Mouse (Mus musculus): ENCODE results near the gene Lhfpl4.
A peak's percentile ranks its signal among the peaks of the same experiment; 100 is the strongest.

Gene Lhfpl4

GRCm38 (mm10) chr6:113194841-113195595 is at the start of gene Lhfpl4:
TSS of gene Lhfpl4 (minus strand) at chr6:113195384.
- DNase-seq: no peak

GRCm38 (mm10) chr6:113242753-113243152 is 47.6 kb upstream of the Lhfpl4 start:
- no peak for DNase-seq

GRCm38 (mm10) chr6:113238442-113238841 is 43.3 kb upstream of the Lhfpl4 start:
- DNase-seq: peak in 1 of 2 experiments; percentile 16

- DNase-seq: peak; percentile 99
These were observed 42.5 kb upstream of the Lhfpl4 start, which contains the start of gene Mtmr14 for GRCm38 (mm10) chr6:113237542-113238270. TSS of gene Mtmr14 (plus strand) at chr6:113237843.

- DNase-seq: no peak
These were observed 40.0 kb upstream of the Lhfpl4 start for GRCm38 (mm10) chr6:113235141-113235540.

- DNase-seq: no peak
These were observed 31.5 kb upstream of the Lhfpl4 start for GRCm38 (mm10) chr6:113226705-113227104.

GRCm38 (mm10) chr6:113225798-113226197 is 30.6 kb upstream of the Lhfpl4 start:
- DNase-seq: peak; percentile 34 to 36

- no peak for DNase-seq
These were observed 21.1 kb upstream of the Lhfpl4 start for GRCm38 (mm10) chr6:113216280-113216679.

GRCm38 (mm10) chr6:113195596-113195992 is 410 bp upstream of the Lhfpl4 start:
- no peak for DNase-seq

- DNase-seq: no peak
These were observed 705 bp downstream of the Lhfpl4 start for GRCm38 (mm10) chr6:113194517-113194840.

GRCm38 (mm10) chr6:113193765-113194460 is 1.3 kb downstream of the Lhfpl4 start:
- DNase-seq: no peak

- DNase-seq: no peak
These were observed 10.2 kb downstream of the Lhfpl4 start for GRCm38 (mm10) chr6:113184866-113185525.

GRCm38 (mm10) chr6:113184163-113184562 is 11.0 kb downstream of the Lhfpl4 start:
- DNase-seq: no peak

GRCm38 (mm10) chr6:113179195-113179733 is 15.9 kb downstream of the Lhfpl4 start:
- DNase-seq: no peak

- no peak for DNase-seq
These were observed 16.6 kb downstream of the Lhfpl4 start for GRCm38 (mm10) chr6:113178286-113179194.

- no peak for DNase-seq
These were observed 18.6 kb downstream of the Lhfpl4 start for GRCm38 (mm10) chr6:113176613-113177012.

GRCm38 (mm10) chr6:113175469-113175868 is 19.7 kb downstream of the Lhfpl4 start:
- no peak for DNase-seq

GRCm38 (mm10) chr6:113172568-113172967 is 22.6 kb downstream of the Lhfpl4 start:
- DNase-seq: peak; percentile 43 to 77

GRCm38 (mm10) chr6:113172011-113172410 is 23.2 kb downstream of the Lhfpl4 start:
- DNase-seq: no peak

- no peak for DNase-seq
These were observed 24.5 kb downstream of the Lhfpl4 start for GRCm38 (mm10) chr6:113170651-113171050.

- no peak for DNase-seq
These were observed 25.3 kb downstream of the Lhfpl4 start for GRCm38 (mm10) chr6:113169852-113170251.
